Mouse (Mus musculus): ENCODE data around the gene Cit. TPM values are rescaled to one million over a fixed set of nuclear protein-coding genes. Genes with fewer than 3 reads are reported as not detected.

The Cit gene
- polyA plus RNA-seq, 1 experiment from 2014 or later, result 3.7 TPM

DNA sequence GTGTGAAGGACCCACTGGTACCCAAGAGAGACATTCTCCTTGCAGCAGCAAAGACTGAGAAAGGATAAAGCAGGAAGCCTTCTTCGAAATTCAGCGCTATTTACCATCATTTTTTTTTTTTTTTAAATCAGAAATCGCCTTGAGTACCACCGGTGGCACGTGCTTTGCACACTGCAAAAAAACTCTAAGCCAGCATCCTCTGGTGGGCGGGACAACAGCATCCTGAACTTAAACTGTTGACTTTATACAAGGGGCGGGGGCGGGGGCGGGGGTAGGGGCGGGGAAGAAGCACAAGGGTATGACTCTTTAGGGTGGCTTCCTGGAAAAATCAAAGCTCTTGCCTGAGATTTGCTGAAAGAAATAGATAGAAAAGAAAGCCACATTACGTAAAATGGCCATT lies 194.6 kb downstream of the Cit start:
- H3K27me3 ChIP-seq (replicated peaks; ENCODE audit: control insufficient read depth, insufficient read depth, low read length), result no peaks in the 10 kb centered on the region
- 0 out of 2 replicates have a peak overlapping the region, but pooled peaks have one; percentile 12 for H3K4me3 ChIP-seq (ENCODE audit: low read depth, low read length)
- peak overlapping the region; percentile 51 for H3K4me2 ChIP-seq (replicated peaks; ENCODE audit: low read depth)
- H3K4me1 ChIP-seq (replicated peaks; ENCODE audit: control insufficient read depth, insufficient read depth, low read length), result no peaks in the 10 kb centered on the region
- H3K9me3 ChIP-seq (ENCODE audit: control insufficient read depth), result no peaks in the 10 kb centered on the region
- no peak overlapping the region for H3K27ac ChIP-seq (ENCODE audit: low read depth, low read length)
- 20% methylated on average over 11 of the region's 11 CpGs for WGBS
- TF ChIP-seq CTCF (IDR thresholded peaks at IDR 0.05; ENCODE audit: low read depth), result no peak
- ATAC-seq, result no peak
- H3K9ac ChIP-seq (ENCODE audit: low read depth, low read length), result no peak overlapping the region
- H3K36me3 ChIP-seq (ENCODE audit: control insufficient read depth, insufficient read depth), result no peaks in the 10 kb centered on the region

DNA sequence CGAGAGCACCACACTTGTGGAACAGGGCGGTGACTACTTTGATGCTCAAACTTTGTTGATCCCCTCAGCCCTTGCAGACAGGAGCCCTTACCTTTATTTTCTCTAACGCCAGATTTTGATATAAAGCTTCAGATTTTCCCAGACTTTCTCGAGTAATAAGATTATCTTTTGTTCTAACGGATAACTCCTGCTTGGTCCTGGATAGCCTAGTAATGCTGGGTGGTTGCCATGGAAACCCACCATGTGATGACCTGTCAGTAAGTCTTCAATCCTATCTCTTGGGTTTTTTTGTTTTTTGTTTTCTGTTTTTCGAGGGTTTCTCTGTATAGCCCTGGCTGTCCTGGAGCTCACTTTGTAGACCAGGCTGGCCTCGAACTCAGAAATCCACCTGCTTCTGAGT lies 197.2 kb downstream of the Cit start:
- H3K9me3 ChIP-seq (ENCODE audit: control insufficient read depth), result no peaks in the 10 kb centered on the region
- H3K4me2 ChIP-seq (replicated peaks; ENCODE audit: low read depth), result no peak overlapping the region
- no peak for ATAC-seq
- no peak for TF ChIP-seq CTCF (IDR thresholded peaks at IDR 0.05; ENCODE audit: low read depth)
- H3K4me3 ChIP-seq (ENCODE audit: low read depth, low read length), result no peak overlapping the region
- 67% methylated on average over 7 of the region's 7 CpGs for WGBS
- no peak overlapping the region for H3K9ac ChIP-seq (ENCODE audit: low read depth, low read length)
- no peaks in the 10 kb centered on the region for H3K36me3 ChIP-seq (ENCODE audit: control insufficient read depth, insufficient read depth)
- no peaks in the 10 kb centered on the region for H3K27me3 ChIP-seq (replicated peaks; ENCODE audit: control insufficient read depth, insufficient read depth, low read length)
- no peaks in the 10 kb centered on the region for H3K4me1 ChIP-seq (replicated peaks; ENCODE audit: control insufficient read depth, insufficient read depth, low read length)
- H3K27ac ChIP-seq (ENCODE audit: low read depth, low read length), result no peak overlapping the region

DNA sequence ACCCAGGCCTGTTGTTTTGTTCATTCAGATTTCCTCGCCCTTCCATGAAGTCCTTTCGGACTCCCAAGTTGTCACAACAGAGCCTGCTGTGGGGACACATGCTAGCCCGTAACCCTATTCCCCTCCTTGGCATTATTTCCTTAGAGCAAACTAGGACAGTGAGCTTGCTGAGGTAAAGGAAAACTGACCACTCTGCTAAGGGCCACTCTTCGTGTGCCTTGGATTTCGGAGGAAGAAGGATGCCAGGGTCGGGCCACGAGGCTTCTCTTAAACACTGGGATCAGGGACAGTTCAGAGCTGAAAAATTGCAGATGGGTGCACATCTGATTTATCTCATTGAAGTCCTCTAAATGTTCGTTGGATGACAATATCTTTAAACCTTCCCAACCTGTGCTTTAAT lies 200.5 kb downstream of the Cit start:
- Histone ChIP-seq H3K36me3 (ENCODE audit: control insufficient read depth, insufficient read depth) (no peaks in the 10 kb centered on the region), H3K9ac (ENCODE audit: low read depth, low read length) (no peak overlapping the region), H3K4me3 (ENCODE audit: low read depth, low read length) (no peak overlapping the region), H3K27ac (ENCODE audit: low read depth, low read length) (no peak overlapping the region), H3K27me3 (replicated peaks; ENCODE audit: control insufficient read depth, insufficient read depth, low read length) (no peaks in the 10 kb centered on the region), H3K4me1 (replicated peaks; ENCODE audit: control insufficient read depth, insufficient read depth, low read length) (no peaks in the 10 kb centered on the region), H3K9me3 (ENCODE audit: control insufficient read depth) (no peaks in the 10 kb centered on the region), H3K4me2 (replicated peaks; ENCODE audit: low read depth) (no peak overlapping the region)
- 79% methylated on average over 8 of the region's 8 CpGs for WGBS
- no peak for TF ChIP-seq CTCF (IDR thresholded peaks at IDR 0.05; ENCODE audit: low read depth)
- ATAC-seq, result no peak

DNA sequence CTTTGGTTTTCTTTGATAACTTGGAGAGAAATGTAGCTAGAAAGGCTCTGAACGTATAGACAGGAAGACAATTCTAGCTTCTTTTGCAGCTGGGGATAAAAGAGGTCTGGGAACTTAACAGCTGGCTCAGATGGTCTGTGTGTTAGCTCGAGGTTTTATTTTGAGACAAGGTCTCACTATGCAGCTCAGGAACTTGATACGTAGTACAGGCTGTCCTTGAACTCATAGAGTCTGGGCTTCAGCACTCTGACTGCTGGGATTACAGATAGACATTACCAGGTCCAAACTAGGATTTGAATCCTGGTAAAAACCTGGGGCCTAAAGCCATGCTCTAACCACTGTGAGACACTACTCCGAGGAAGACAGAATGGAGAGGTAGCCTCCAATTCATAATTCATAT lies 201.2 kb downstream of the Cit start:
- 80% methylated on average over 4 of the region's 4 CpGs for WGBS
- Histone ChIP-seq H3K4me2 (replicated peaks; ENCODE audit: low read depth) (no peak overlapping the region), H3K4me3 (ENCODE audit: low read depth, low read length) (no peak overlapping the region), H3K36me3 (ENCODE audit: control insufficient read depth, insufficient read depth) (no peaks in the 10 kb centered on the region), H3K9ac (ENCODE audit: low read depth, low read length) (no peak overlapping the region), H3K4me1 (replicated peaks; ENCODE audit: control insufficient read depth, insufficient read depth, low read length) (no peaks in the 10 kb centered on the region), H3K27me3 (replicated peaks; ENCODE audit: control insufficient read depth, insufficient read depth, low read length) (no peaks in the 10 kb centered on the region), H3K9me3 (ENCODE audit: control insufficient read depth) (no peaks in the 10 kb centered on the region), H3K27ac (ENCODE audit: low read depth, low read length) (no peak overlapping the region)
- no peak for ATAC-seq
- TF ChIP-seq CTCF (IDR thresholded peaks at IDR 0.05; ENCODE audit: low read depth), result no peak

DNA sequence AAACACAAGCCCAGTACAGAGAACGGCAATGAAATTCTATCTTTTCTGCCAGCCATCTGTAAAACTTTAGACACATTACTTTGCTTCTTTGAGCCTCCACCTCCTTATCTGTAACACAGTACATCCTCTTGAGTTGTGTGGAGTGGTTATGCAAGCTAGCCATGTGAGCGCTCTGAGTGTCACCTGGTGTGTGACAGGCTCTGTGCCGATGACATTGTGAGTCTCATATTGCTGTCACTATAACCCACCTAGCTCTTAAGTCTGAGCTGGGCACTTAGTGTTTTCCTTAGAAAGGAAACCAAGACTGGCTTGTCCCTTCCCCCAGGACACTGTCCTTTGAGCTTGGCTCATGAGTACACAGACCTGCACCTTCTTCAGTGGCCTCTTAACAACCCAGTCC lies 203.2 kb downstream of the Cit start:
- Histone ChIP-seq H3K4me2 (replicated peaks; ENCODE audit: low read depth) (no peak overlapping the region), H3K9me3 (ENCODE audit: control insufficient read depth) (no peaks in the 10 kb centered on the region), H3K27me3 (replicated peaks; ENCODE audit: control insufficient read depth, insufficient read depth, low read length) (no peaks in the 10 kb centered on the region), H3K4me1 (replicated peaks; ENCODE audit: control insufficient read depth, insufficient read depth, low read length) (no peaks in the 10 kb centered on the region), H3K4me3 (ENCODE audit: low read depth, low read length) (no peak overlapping the region), H3K36me3 (ENCODE audit: control insufficient read depth, insufficient read depth) (no peaks in the 10 kb centered on the region), H3K27ac (ENCODE audit: low read depth, low read length) (no peak overlapping the region), H3K9ac (ENCODE audit: low read depth, low read length) (no peak overlapping the region)
- TF ChIP-seq CTCF (IDR thresholded peaks at IDR 0.05; ENCODE audit: low read depth), result no peak
- WGBS, result 91% methylated on average over 3 of the region's 3 CpGs
- ATAC-seq, result no peak

DNA sequence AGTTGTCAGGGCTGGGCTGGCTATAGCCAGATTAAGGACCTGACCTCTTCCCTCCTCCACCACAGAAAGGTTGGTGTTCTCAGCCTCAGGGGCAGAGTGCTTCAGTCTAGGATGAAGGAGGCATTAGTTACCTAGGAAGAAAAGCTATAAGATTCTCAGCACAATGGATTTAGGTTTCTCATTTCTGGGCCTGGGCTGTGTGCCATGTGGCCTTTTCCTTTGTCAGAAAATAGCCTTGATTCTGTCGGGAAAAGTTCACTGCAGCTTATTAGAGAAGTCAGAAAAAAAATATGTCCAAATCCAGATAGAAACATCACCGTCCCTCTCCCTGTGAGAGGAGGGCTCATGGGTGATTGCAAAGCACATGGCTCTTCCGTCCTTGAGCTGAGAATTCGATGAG lies 204.7 kb downstream of the Cit start:
- no peak overlapping the region for H3K9ac ChIP-seq (ENCODE audit: low read depth, low read length)
- no peak overlapping the region for H3K4me2 ChIP-seq (replicated peaks; ENCODE audit: low read depth)
- no peak for ATAC-seq
- H3K27ac ChIP-seq (ENCODE audit: low read depth, low read length), result no peak overlapping the region
- H3K9me3 ChIP-seq (ENCODE audit: control insufficient read depth), result no peaks in the 10 kb centered on the region
- H3K4me1 ChIP-seq (replicated peaks; ENCODE audit: control insufficient read depth, insufficient read depth, low read length), result no peaks in the 10 kb centered on the region
- 84% methylated on average over 4 of the region's 4 CpGs for WGBS
- H3K27me3 ChIP-seq (replicated peaks; ENCODE audit: control insufficient read depth, insufficient read depth, low read length), result no peaks in the 10 kb centered on the region
- no peaks in the 10 kb centered on the region for H3K36me3 ChIP-seq (ENCODE audit: control insufficient read depth, insufficient read depth)
- H3K4me3 ChIP-seq (ENCODE audit: low read depth, low read length), result no peak overlapping the region
- TF ChIP-seq CTCF (IDR thresholded peaks at IDR 0.05; ENCODE audit: low read depth), result no peak

DNA sequence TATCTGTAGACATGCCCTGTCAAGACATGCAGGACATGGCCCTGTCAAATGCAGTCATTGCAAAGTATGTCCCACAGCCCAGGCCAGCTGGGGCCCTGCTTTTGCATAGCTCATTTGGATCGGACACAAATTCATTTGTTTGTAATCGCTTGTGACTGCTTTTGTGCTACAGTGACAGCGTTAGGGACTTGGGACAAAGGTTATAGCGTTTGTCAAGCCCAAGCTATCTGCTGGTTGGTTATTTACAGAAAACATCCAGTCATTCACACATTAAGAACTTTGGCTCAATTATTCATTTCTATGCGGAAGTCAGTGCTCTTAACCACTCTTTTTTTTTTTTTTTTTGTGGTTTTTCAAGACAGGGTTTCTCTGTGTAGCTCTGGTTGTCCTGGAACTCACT lies 207.1 kb downstream of the Cit start:
- no peak overlapping the region for H3K27ac ChIP-seq (ENCODE audit: low read depth, low read length)
- TF ChIP-seq CTCF (IDR thresholded peaks at IDR 0.05; ENCODE audit: low read depth), result no peak
- WGBS, result 79% methylated on average over 5 of the region's 5 CpGs
- H3K4me2 ChIP-seq (replicated peaks; ENCODE audit: low read depth), result no peak overlapping the region
- H3K4me3 ChIP-seq (ENCODE audit: low read depth, low read length), result no peak overlapping the region
- no peaks in the 10 kb centered on the region for H3K36me3 ChIP-seq (ENCODE audit: control insufficient read depth, insufficient read depth)
- H3K9ac ChIP-seq (ENCODE audit: low read depth, low read length), result no peak overlapping the region
- no peaks in the 10 kb centered on the region for H3K27me3 ChIP-seq (replicated peaks; ENCODE audit: control insufficient read depth, insufficient read depth, low read length)
- no peaks in the 10 kb centered on the region for H3K9me3 ChIP-seq (ENCODE audit: control insufficient read depth)
- no peaks in the 10 kb centered on the region for H3K4me1 ChIP-seq (replicated peaks; ENCODE audit: control insufficient read depth, insufficient read depth, low read length)
- ATAC-seq, result no peak

Data from intestine, postnatal 0 days (tissue).